Mouse (Mus musculus): ENCODE data around the gene Gm31371.
"Not testable (repeated sequence)": the region's sequence is repeated elsewhere in the genome, so short reads cannot be mapped to it uniquely, and the experiment has no call there.

GRCm38 (mm10) chr8:19975237-19975636, 72.0 kb downstream of the Gm31371 start:
- TF ChIP-seq CTCF, EP300 (IDR thresholded peaks at IDR 0.05; ENCODE audit: low read depth): not testable (repeated sequence)

Data from liver, postnatal 0 days (tissue).